Mouse (Mus musculus) kidney, embryonic 15.5 days (tissue): ENCODE results near the gene Tbc1d23. TPM values are rescaled to one million over a fixed set of nuclear protein-coding genes. Genes with fewer than 3 reads are reported as not detected.

Source experiments
- ATAC-seq: fragments of 200-750 bp; cut with Nextera tagmentation; replicated peaks from 2 replicates; pipeline ENCODE4 v1.8.0; 2017; ENCODE audit warnings: moderate TSS enrichment; ENCODE audit not compliant: low FRiP score
- H3K27ac ChIP-seq: fragments of 300-500 bp; sonication (generic); 2 replicates; pipeline ENCODE4 v1.5.1; 2015; ENCODE audit warnings: mild to moderate bottlenecking, inconsistent platforms
- H3K27me3 ChIP-seq: fragments of 300-500 bp; sonication (generic); 2 replicates; pipeline ENCODE4 v1.6.1; 2015; ENCODE audit warnings: inconsistent platforms
- H3K36me3 ChIP-seq: fragments of 300-500 bp; sonication (generic); 2 replicates; pipeline ENCODE4 v1.6.1; 2015; ENCODE audit warnings: inconsistent platforms
- H3K4me1 ChIP-seq: fragments of 300-500 bp; sonication (generic); 2 replicates; pipeline ENCODE4 v1.6.1; 2015; ENCODE audit warnings: inconsistent platforms
- H3K4me2 ChIP-seq: fragments of 300-500 bp; sonication (generic); 2 replicates; pipeline ENCODE4 v1.6.1; 2015; ENCODE audit warnings: moderate library complexity, mild to moderate bottlenecking, inconsistent platforms
- H3K4me3 ChIP-seq: fragments of 300-500 bp; sonication (generic); replicated peaks from 2 replicates; pipeline ENCODE4 v1.5.1; 2015; ENCODE audit warnings: mild to moderate bottlenecking, inconsistent platforms
- H3K9ac ChIP-seq: fragments of 300-500 bp; sonication (generic); 2 replicates; pipeline ENCODE4 v1.6.1; 2015; ENCODE audit warnings: mild to moderate bottlenecking, inconsistent platforms
- H3K9me3 ChIP-seq: fragments of 300-500 bp; sonication (generic); replicated peaks from 2 replicates; pipeline ENCODE4 v1.6.1; 2016; ENCODE audit warnings: inconsistent platforms
- WGBS: fragments of 180-500 bp; shearing (Covaris S2); methylation state at CpG from one replicate; pipeline ENCODE4 v1.1.7; 2015; ENCODE audit warnings: mixed read lengths; 5-methylcytosine and 5-hydroxymethylcytosine counted together
- polyA plus RNA-seq: library from polyadenylated mRNA; unstranded; fragments of >200 nt; fragmentation: Nextera tagmentation; extraction: Ambion mirVana; gene quantifications from 2 replicates; pipeline ENCODE4 v1.2.1, GENCODE M21; 2015

Gene Tbc1d23
- polyA plus RNA-seq = 22.5 and 25.6 TPM in 2 replicates

GRCm38 (mm10) chr16:57231089-57231936 lies at the start of gene Tbc1d23:
Gene Tbc1d23 (minus strand): TSS chr16:57231504.
- Histone ChIP-seq H3K9ac (peak within 1 kb of the TSS; percentile 68), H3K27me3 (no peaks in the 10 kb centered on the region), H3K4me1 (peaks cover 10% of the 10 kb centered on the region), H3K4me3 (peak within 1 kb of the TSS; percentile 68), H3K4me2 (peak within 1 kb of the TSS; percentile 67), H3K9me3 (no peaks in the 10 kb centered on the region), H3K27ac (peak within 1 kb of the TSS; percentile 75), H3K36me3 (no peaks in the 10 kb centered on the region)
- under 1% methylated on average over 42 of the region's 42 CpGs for WGBS
- ATAC-seq = peak; percentile 99

- 85% methylated on average over 31 of the region's 31 CpGs for WGBS
- ATAC-seq = no peak
- H3K4me3 ChIP-seq = no peak overlapping the region
Measured at GRCm38 (mm10) chr16:57280221-57281217, 49.2 kb upstream of the Tbc1d23 start.

GRCm38 (mm10) chr16:57278976-57279626 lies 47.8 kb upstream of the Tbc1d23 start:
- H3K4me1 ChIP-seq = peaks cover 6% of the 10 kb centered on the region; the same call in 1 of the 2 replicates
- no peak overlapping the region for H3K27ac ChIP-seq
- H3K36me3 ChIP-seq = no peaks in the 10 kb centered on the region
- H3K4me2 ChIP-seq = no peak overlapping the region
- H3K9ac ChIP-seq = no peak overlapping the region
- H3K27me3 ChIP-seq = no peaks in the 10 kb centered on the region
- no peak for ATAC-seq
- H3K4me3 ChIP-seq = no peak overlapping the region
- H3K9me3 ChIP-seq = no peaks in the 10 kb centered on the region
- 88% methylated on average over 12 of the region's 12 CpGs for WGBS

More at GRCm38 (mm10) chr16:57280221-57281217, 49.2 kb upstream of the Tbc1d23 start:
- no peak overlapping the region for H3K27ac ChIP-seq
- H3K9me3 ChIP-seq = no peaks in the 10 kb centered on the region
- peaks cover 6% of the 10 kb centered on the region; the same call in 1 of the 2 replicates for H3K4me1 ChIP-seq
- H3K27me3 ChIP-seq = no peaks in the 10 kb centered on the region
- H3K4me2 ChIP-seq = no peak overlapping the region
- no peak overlapping the region for H3K9ac ChIP-seq
- H3K36me3 ChIP-seq = no peaks in the 10 kb centered on the region

- no peaks in the 10 kb centered on the region for H3K9me3 ChIP-seq
- H3K4me3 ChIP-seq = no peak overlapping the region
- no peaks in the 10 kb centered on the region for H3K4me1 ChIP-seq
- 94% methylated on average over 13 of the region's 13 CpGs for WGBS
- H3K4me2 ChIP-seq = no peak overlapping the region
- no peaks in the 10 kb centered on the region for H3K36me3 ChIP-seq
- ATAC-seq = no peak
- no peak overlapping the region for H3K27ac ChIP-seq
- H3K27me3 ChIP-seq = no peaks in the 10 kb centered on the region
- no peak overlapping the region for H3K9ac ChIP-seq
Measured at GRCm38 (mm10) chr16:57269751-57270150, 38.4 kb upstream of the Tbc1d23 start.

- ATAC-seq = no peak
- Histone ChIP-seq H3K27me3 (no peaks in the 10 kb centered on the region), H3K4me1 (no peaks in the 10 kb centered on the region), H3K9ac (no peak overlapping the region), H3K4me3 (no peak overlapping the region), H3K36me3 (no peaks in the 10 kb centered on the region), H3K9me3 (no peaks in the 10 kb centered on the region), H3K4me2 (no peak overlapping the region), H3K27ac (no peak overlapping the region)
- WGBS = 85% methylated on average over 14 of the region's 14 CpGs
Measured at GRCm38 (mm10) chr16:57268058-57268841, 36.9 kb upstream of the Tbc1d23 start.

- H3K27me3 ChIP-seq = no peaks in the 10 kb centered on the region
- ATAC-seq = no peak
- H3K9me3 ChIP-seq = no peaks in the 10 kb centered on the region
- no peaks in the 10 kb centered on the region for H3K36me3 ChIP-seq
- 3% methylated on average over 1 of the region's 1 CpGs for WGBS
- no peak overlapping the region for H3K9ac ChIP-seq
- no peak overlapping the region for H3K4me2 ChIP-seq
- H3K4me1 ChIP-seq = no peaks in the 10 kb centered on the region
- no peak overlapping the region for H3K27ac ChIP-seq
- H3K4me3 ChIP-seq = no peak overlapping the region
Measured at GRCm38 (mm10) chr16:57267068-57267467, 35.8 kb upstream of the Tbc1d23 start.

- Histone ChIP-seq H3K27me3 (no peaks in the 10 kb centered on the region), H3K36me3 (no peaks in the 10 kb centered on the region), H3K27ac (no peak overlapping the region), H3K9me3 (no peaks in the 10 kb centered on the region), H3K4me2 (no peak overlapping the region), H3K4me1 (no peaks in the 10 kb centered on the region), H3K9ac (no peak overlapping the region), H3K4me3 (no peak overlapping the region)
- ATAC-seq = no peak
- WGBS = 89% methylated on average over 10 of the region's 10 CpGs
Measured at GRCm38 (mm10) chr16:57260152-57260551, 28.8 kb upstream of the Tbc1d23 start.

- Histone ChIP-seq H3K9ac (no peak overlapping the region), H3K4me1 (no peaks in the 10 kb centered on the region), H3K4me3 (no peak overlapping the region), H3K9me3 (no peaks in the 10 kb centered on the region), H3K36me3 (no peaks in the 10 kb centered on the region), H3K27ac (no peak overlapping the region), H3K27me3 (no peaks in the 10 kb centered on the region), H3K4me2 (no peak overlapping the region)
- 89% methylated on average over 13 of the region's 13 CpGs for WGBS
- no peak for ATAC-seq
Measured at GRCm38 (mm10) chr16:57259356-57260083, 28.2 kb upstream of the Tbc1d23 start.

GRCm38 (mm10) chr16:57251589-57252421 lies 20.5 kb upstream of the Tbc1d23 start:
- Histone ChIP-seq H3K4me3 (no peak overlapping the region), H3K4me1 (peaks cover 8% of the 10 kb centered on the region; the same call in 1 of the 2 replicates), H3K4me2 (no peak overlapping the region), H3K9me3 (no peaks in the 10 kb centered on the region), H3K27me3 (no peaks in the 10 kb centered on the region), H3K27ac (peak overlapping the region; percentile 82), H3K36me3 (no peaks in the 10 kb centered on the region), H3K9ac (no peak overlapping the region)
- ATAC-seq = peak; percentile 70
- 30% methylated on average over 7 of the region's 7 CpGs for WGBS

- Histone ChIP-seq H3K36me3 (no peaks in the 10 kb centered on the region), H3K9me3 (no peaks in the 10 kb centered on the region), H3K9ac (no peak overlapping the region), H3K27me3 (no peaks in the 10 kb centered on the region), H3K4me1 (peaks cover 8% of the 10 kb centered on the region; the same call in 1 of the 2 replicates), H3K4me3 (no peak overlapping the region), H3K4me2 (no peak overlapping the region), H3K27ac (peak overlapping the region; percentile 82)
- 91% methylated on average over 4 of the region's 4 CpGs for WGBS
- no peak for ATAC-seq
Measured at GRCm38 (mm10) chr16:57250991-57251390, 19.7 kb upstream of the Tbc1d23 start.
